Mouse (Mus musculus) myocyte (in vitro differentiated cells): ENCODE results near the gene Gm10644. TPM values are rescaled to one million over a fixed set of nuclear protein-coding genes. Genes with fewer than 3 reads are reported as not detected.

Source experiments
- H3K27me3 ChIP-seq: one replicate; pipeline ENCODE4 v1.6.1; 2011; ENCODE audit not compliant: control insufficient read depth, insufficient read depth, insufficient read length
- H3K36me3 ChIP-seq: one replicate; pipeline ENCODE4 v1.6.1; 2011; ENCODE audit not compliant: control insufficient read depth, insufficient read depth
- H3K4me2 ChIP-seq: one replicate; pipeline ENCODE4 v1.6.1; 2011; ENCODE audit warnings: low read depth, control low read depth
- H3K4me3 ChIP-seq: one replicate; pipeline ENCODE4 v1.5.1; 2011; ENCODE audit warnings: mild to moderate bottlenecking, control low read depth, moderate library complexity
- H3K79me2 ChIP-seq: one replicate; pipeline ENCODE4 v1.6.1; 2011; ENCODE audit not compliant: control insufficient read depth, insufficient read depth
- H3ac ChIP-seq: one replicate; pipeline ENCODE4 v1.6.1; 2011; ENCODE audit not compliant: control insufficient read depth, insufficient read length
- CEBPB ChIP-seq: IDR thresholded peaks from 2 replicates; pipeline ENCODE4 v1.6.1; 2011; ENCODE audit warnings: mild to moderate bottlenecking, moderate library complexity; ENCODE audit not compliant: poor library complexity, insufficient read depth, severe bottlenecking
- E2F4 ChIP-seq: IDR thresholded peaks from one replicate; pipeline ENCODE4 v1.6.1; 2011; ENCODE audit warnings: mild to moderate bottlenecking, control low read depth, moderate library complexity; ENCODE audit not compliant: insufficient read depth
- MAX ChIP-seq: IDR thresholded peaks from one replicate; pipeline ENCODE4 v1.6.1; 2011; ENCODE audit warnings: low read depth, mild to moderate bottlenecking, control low read depth
- MYOD1 ChIP-seq, 3 experiments: IDR thresholded peaks; one replicate each; pipeline ENCODE4 v1.6.1; 2011; ENCODE audit warnings: control low read depth in 2 of 3, low read depth in 2 of 3, mild to moderate bottlenecking in 2 of 3, moderate library complexity in 1 of 3; ENCODE audit not compliant: insufficient read length in 2 of 3, control insufficient read depth in 1 of 3
- MYOG ChIP-seq, 3 experiments: IDR thresholded peaks; one replicate each; pipeline ENCODE4 v1.6.1; 2011; ENCODE audit warnings: control low read depth in 2 of 3, low read depth in 2 of 3, mild to moderate bottlenecking in 2 of 3; ENCODE audit not compliant: insufficient read length in 2 of 3, control insufficient read depth in 1 of 3, insufficient read depth in 1 of 3
- POLR2A ChIP-seq: IDR thresholded peaks from one replicate; pipeline ENCODE4 v1.6.1; 2011; ENCODE audit warnings: low read depth, mild to moderate bottlenecking, control low read depth, moderate library complexity; ENCODE audit not compliant: insufficient read length
- POLR2AphosphoS2 ChIP-seq: IDR thresholded peaks from one replicate; pipeline ENCODE4 v1.6.1; 2011; ENCODE audit warnings: low read depth, control low read depth; ENCODE audit not compliant: insufficient read length
- REST ChIP-seq: IDR thresholded peaks from one replicate; pipeline ENCODE4 v1.6.1; 2011; ENCODE audit warnings: mild to moderate bottlenecking, control low read depth, moderate library complexity; ENCODE audit not compliant: insufficient read depth, insufficient read length
- SRF ChIP-seq: IDR thresholded peaks from one replicate; pipeline ENCODE4 v1.6.1; 2011; ENCODE audit warnings: low read depth; ENCODE audit not compliant: control insufficient read depth, insufficient read length
- TCF12 ChIP-seq: IDR thresholded peaks from one replicate; pipeline ENCODE4 v1.6.1; 2011; ENCODE audit warnings: mild to moderate bottlenecking, control low read depth; ENCODE audit not compliant: poor library complexity, insufficient read depth, severe bottlenecking
- TCF3 ChIP-seq: IDR thresholded peaks from one replicate; pipeline ENCODE4 v1.6.1; 2011; ENCODE audit warnings: low read depth, control low read depth; ENCODE audit not compliant: insufficient read length
- USF1 ChIP-seq: IDR thresholded peaks from one replicate; pipeline ENCODE4 v1.6.1; 2011; ENCODE audit warnings: low read depth, mild to moderate bottlenecking, control low read depth, moderate library complexity
- polyA plus RNA-seq: library from polyadenylated mRNA; unstranded; fragments of >200 nt; fragmentation: generic; extraction: Trizol; gene quantifications from one replicate; pipeline ENCODE4 v1.2.1, GENCODE M21; 2012; ENCODE audit warnings: missing spikeins

Gm10644 gene
- polyA plus RNA-seq, 1 experiment: 0.11 TPM

- peak overlapping the region; percentile 26 for H3K4me3 ChIP-seq
- peak overlapping the region; percentile 75 for H3K4me2 ChIP-seq
- H3ac ChIP-seq: peak overlapping the region; percentile 86
- no peaks in the 10 kb centered on the region for H3K27me3 ChIP-seq
- TF ChIP-seq REST (no peak), MAX (no peak), POLR2AphosphoS2 (peak; percentile 90), MYOG (IDR thresholded peaks at IDR 0.05; ENCODE audit: control insufficient read depth in 1 of 3, insufficient read depth in 1 of 3, insufficient read length in 2 of 3, low read depth in 2 of 3) (peak in 1 of 3 experiments; percentile 7), TCF12 (no peak), POLR2A (peak; percentile 88)
- H3K36me3 ChIP-seq: peaks cover 16% of the 10 kb centered on the region
- H3K79me2 ChIP-seq: no peaks in the 10 kb centered on the region
These were observed 41.8 kb upstream of the Gm10644 start for GRCm38 (mm10) chr8:83996567-83997505.

GRCm38 (mm10) chr8:83995973-83996372 lies 41.0 kb upstream of the Gm10644 start:
- Histone ChIP-seq H3K79me2 (no peaks in the 10 kb centered on the region), H3K4me2 (peak overlapping the region; percentile 75), H3K4me3 (peak overlapping the region; percentile 26), H3ac (peak overlapping the region; percentile 86), H3K27me3 (no peaks in the 10 kb centered on the region), H3K36me3 (peaks cover 18% of the 10 kb centered on the region)
- no peak for TF ChIP-seq TCF12
- TF ChIP-seq TCF3: no peak
- TF ChIP-seq REST: no peak
- no peak for TF ChIP-seq POLR2AphosphoS2
- TF ChIP-seq SRF: no peak
- no peak for TF ChIP-seq CEBPB
- TF ChIP-seq MYOD1 (IDR thresholded peaks at IDR 0.05; ENCODE audit: control insufficient read depth in 1 of 3, insufficient read length in 2 of 3, low read depth in 2 of 3): no peak
- no peak for TF ChIP-seq POLR2A
- no peak for TF ChIP-seq USF1
- no peak for TF ChIP-seq E2F4
- TF ChIP-seq MAX: no peak
- no peak for TF ChIP-seq MYOG (IDR thresholded peaks at IDR 0.05; ENCODE audit: control insufficient read depth in 1 of 3, insufficient read depth in 1 of 3, insufficient read length in 2 of 3, low read depth in 2 of 3)

GRCm38 (mm10) chr8:83994030-83994429 lies 39.0 kb upstream of the Gm10644 start:
- TF ChIP-seq MYOD1 (IDR thresholded peaks at IDR 0.05; ENCODE audit: control insufficient read depth in 1 of 3, insufficient read length in 2 of 3, low read depth in 2 of 3) (no peak), MAX (no peak), CEBPB (no peak), USF1 (no peak), MYOG (IDR thresholded peaks at IDR 0.05; ENCODE audit: control insufficient read depth in 1 of 3, insufficient read depth in 1 of 3, insufficient read length in 2 of 3, low read depth in 2 of 3) (no peak), POLR2A (no peak), TCF12 (no peak), SRF (no peak), E2F4 (no peak)
- H3K36me3 ChIP-seq: peaks cover 18% of the 10 kb centered on the region
- no peak overlapping the region for H3K4me2 ChIP-seq
- no peaks in the 10 kb centered on the region for H3K27me3 ChIP-seq
- no peaks in the 10 kb centered on the region for H3K79me2 ChIP-seq
- H3ac ChIP-seq: no peak overlapping the region
- H3K4me3 ChIP-seq: no peak overlapping the region

- Histone ChIP-seq H3K36me3 (peaks cover 25% of the 10 kb centered on the region), H3K27me3 (no peaks in the 10 kb centered on the region)
- TF ChIP-seq POLR2A: no peak
- TF ChIP-seq USF1: no peak
- TF ChIP-seq POLR2AphosphoS2: no peak
- no peak for TF ChIP-seq SRF
- TF ChIP-seq TCF3: no peak
- TF ChIP-seq MYOG (IDR thresholded peaks at IDR 0.05; ENCODE audit: control insufficient read depth in 1 of 3, insufficient read depth in 1 of 3, insufficient read length in 2 of 3, low read depth in 2 of 3): no peak
- no peak for TF ChIP-seq MAX
- no peak for TF ChIP-seq CEBPB
- no peak for TF ChIP-seq E2F4
- no peak for TF ChIP-seq REST
These were observed 37.5 kb upstream of the Gm10644 start for GRCm38 (mm10) chr8:83992488-83992887.

GRCm38 (mm10) chr8:83990170-83990569 lies 35.2 kb upstream of the Gm10644 start:
- no peak overlapping the region for H3ac ChIP-seq
- no peak overlapping the region for H3K4me2 ChIP-seq
- H3K27me3 ChIP-seq: no peaks in the 10 kb centered on the region
- H3K4me3 ChIP-seq: no peak overlapping the region
- peaks cover 25% of the 10 kb centered on the region for H3K36me3 ChIP-seq
- no peak for TF ChIP-seq REST
- TF ChIP-seq E2F4: no peak
- TF ChIP-seq MYOD1 (IDR thresholded peaks at IDR 0.05; ENCODE audit: control insufficient read depth in 1 of 3, insufficient read length in 2 of 3, low read depth in 2 of 3): no peak
- TF ChIP-seq CEBPB: no peak
- TF ChIP-seq MAX: no peak
- TF ChIP-seq POLR2AphosphoS2: no peak
- H3K79me2 ChIP-seq: no peaks in the 10 kb centered on the region

More at GRCm38 (mm10) chr8:83992488-83992887, 37.5 kb upstream of the Gm10644 start:
- H3ac ChIP-seq: no peak overlapping the region
- no peak overlapping the region for H3K4me2 ChIP-seq
- H3K79me2 ChIP-seq: no peaks in the 10 kb centered on the region
- H3K4me3 ChIP-seq: no peak overlapping the region
